Mouse (Mus musculus): ENCODE results near the gene Klf15.

GRCm38 (mm10) chr6:90473630-90474360 lies 11.4 kb downstream of the Klf15 start:
- TF ChIP-seq CTCF (IDR thresholded peaks at IDR 0.05; ENCODE audit: control insufficient read depth, insufficient read depth, low read length) (no peak), POLR2A (IDR thresholded peaks at IDR 0.05; ENCODE audit: borderline replicate concordance, control insufficient read depth, low read depth, low read length) (no peak)
